Mouse (Mus musculus) kidney, adult 2 months (tissue): ENCODE data around the gene Pdcd7. TPM values are rescaled to one million over a fixed set of nuclear protein-coding genes. Genes with fewer than 3 reads are reported as not detected.
A peak's percentile ranks its signal among the peaks of the same experiment; 100 is the strongest.

Source experiments
- DNase-seq: peaks from one replicate; pipeline ENCODE4 v3.0.0; 2021
- H3K27ac ChIP-seq: fragments of 200-500 bp; 2 replicates; pipeline ENCODE4 v1.5.1; 2012; ENCODE audit warnings: low read depth, low read length, control low read depth, inconsistent platforms; ENCODE audit not compliant: insufficient read depth
- H3K27me3 ChIP-seq: fragments of 200-500 bp; replicated peaks from 2 replicates; pipeline ENCODE4 v1.6.1; 2012; ENCODE audit warnings: mild to moderate bottlenecking, moderate library complexity, low read length, inconsistent platforms; ENCODE audit not compliant: control insufficient read depth, insufficient read depth
- H3K36me3 ChIP-seq: fragments of 200-500 bp; 2 replicates; pipeline ENCODE4 v1.6.1; 2012; ENCODE audit warnings: mild to moderate bottlenecking, moderate library complexity, low read length, inconsistent platforms; ENCODE audit not compliant: control insufficient read depth, insufficient read depth
- H3K4me1 ChIP-seq: fragments of 200-500 bp; 2 replicates; pipeline ENCODE4 v1.6.1; 2011; ENCODE audit warnings: low read length; ENCODE audit not compliant: control insufficient read depth, insufficient read depth
- H3K4me3 ChIP-seq: fragments of 200-500 bp; 2 replicates; pipeline ENCODE4 v1.5.1; 2011; ENCODE audit warnings: mild to moderate bottlenecking, low read depth, low read length, control low read depth; ENCODE audit not compliant: insufficient read depth
- CTCF ChIP-seq: fragments of 200-500 bp; conservative IDR thresholded peaks from 2 replicates; pipeline ENCODE4 v1.5.1; 2011; ENCODE audit warnings: low read depth, mild to moderate bottlenecking, control low read depth, low read length, moderate library complexity, mixed read lengths; ENCODE audit not compliant: insufficient read depth, insufficient read length
- POLR2A ChIP-seq: fragments of 200-500 bp; IDR thresholded peaks from one replicate; pipeline ENCODE4 v1.6.1; 2011; ENCODE audit warnings: low read depth, low read length, control low read depth
- WGBS: fragments of 180-500 bp; shearing (Covaris S2); methylation state at CpG from one replicate; pipeline ENCODE4 v1.1.7; 2018; 5-methylcytosine and 5-hydroxymethylcytosine counted together
- polyA plus RNA-seq: library from polyadenylated mRNA; depleted of rRNA; stranded (reverse); fragments of >200 nt; gene quantifications from 2 replicates; pipeline ENCODE4 v1.2.3, GENCODE M21; 2012

Pdcd7 gene
- polyA plus RNA-seq, 1 experiment = 6.0 TPM

DNA sequence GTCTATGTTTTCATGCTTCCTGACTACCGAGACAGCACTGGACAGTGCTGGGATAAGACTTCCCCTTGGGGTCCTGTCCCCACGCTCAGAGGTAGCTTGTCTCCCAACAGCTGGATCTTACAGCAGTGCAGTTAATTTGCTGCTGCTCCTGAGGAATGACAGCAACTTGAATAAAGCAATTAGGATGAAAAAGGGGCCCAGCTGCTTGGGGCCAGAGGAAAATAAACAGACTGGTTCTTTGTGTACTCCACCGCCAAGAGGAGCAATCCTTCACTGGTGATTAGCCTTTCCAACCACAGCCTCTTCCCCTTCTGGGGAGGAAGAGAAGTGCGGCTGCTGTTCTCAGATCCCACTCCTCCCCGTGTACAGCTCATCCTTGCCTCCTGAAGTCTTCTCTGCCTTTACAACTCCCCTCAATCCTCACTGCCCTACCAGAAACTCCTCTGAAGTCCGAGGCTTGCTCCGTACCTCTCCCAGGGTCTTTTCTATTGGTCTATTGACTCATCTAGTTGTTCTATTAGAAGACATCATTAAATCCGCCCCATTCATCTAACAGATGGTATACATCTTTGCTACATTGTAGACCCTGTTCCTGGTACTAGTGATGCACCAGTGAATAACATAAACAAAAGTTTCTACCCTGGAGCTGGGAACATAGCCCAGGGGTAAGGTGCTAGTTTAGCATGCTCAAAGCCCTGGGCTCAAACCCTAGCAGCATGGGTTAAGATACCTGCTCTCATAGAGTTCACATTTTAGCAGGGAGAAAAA lies 40.7 kb downstream of the Pdcd7 start:
- H3K27ac ChIP-seq = peak overlapping the region; percentile 28
- no peak overlapping the region for H3K4me3 ChIP-seq
- TF ChIP-seq CTCF = 0 out of 2 replicates have a peak, but pooled peaks have one; percentile 19
- TF ChIP-seq POLR2A = no peak
- no peaks in the 10 kb centered on the region for H3K27me3 ChIP-seq
- WGBS = 53% methylated on average over 8 of the region's 8 CpGs
- peaks cover 3% of the 10 kb centered on the region; the same call in 1 of the 2 replicates for H3K4me1 ChIP-seq
- DNase-seq = peak; percentile 42
- H3K36me3 ChIP-seq = no peaks in the 10 kb centered on the region

DNA sequence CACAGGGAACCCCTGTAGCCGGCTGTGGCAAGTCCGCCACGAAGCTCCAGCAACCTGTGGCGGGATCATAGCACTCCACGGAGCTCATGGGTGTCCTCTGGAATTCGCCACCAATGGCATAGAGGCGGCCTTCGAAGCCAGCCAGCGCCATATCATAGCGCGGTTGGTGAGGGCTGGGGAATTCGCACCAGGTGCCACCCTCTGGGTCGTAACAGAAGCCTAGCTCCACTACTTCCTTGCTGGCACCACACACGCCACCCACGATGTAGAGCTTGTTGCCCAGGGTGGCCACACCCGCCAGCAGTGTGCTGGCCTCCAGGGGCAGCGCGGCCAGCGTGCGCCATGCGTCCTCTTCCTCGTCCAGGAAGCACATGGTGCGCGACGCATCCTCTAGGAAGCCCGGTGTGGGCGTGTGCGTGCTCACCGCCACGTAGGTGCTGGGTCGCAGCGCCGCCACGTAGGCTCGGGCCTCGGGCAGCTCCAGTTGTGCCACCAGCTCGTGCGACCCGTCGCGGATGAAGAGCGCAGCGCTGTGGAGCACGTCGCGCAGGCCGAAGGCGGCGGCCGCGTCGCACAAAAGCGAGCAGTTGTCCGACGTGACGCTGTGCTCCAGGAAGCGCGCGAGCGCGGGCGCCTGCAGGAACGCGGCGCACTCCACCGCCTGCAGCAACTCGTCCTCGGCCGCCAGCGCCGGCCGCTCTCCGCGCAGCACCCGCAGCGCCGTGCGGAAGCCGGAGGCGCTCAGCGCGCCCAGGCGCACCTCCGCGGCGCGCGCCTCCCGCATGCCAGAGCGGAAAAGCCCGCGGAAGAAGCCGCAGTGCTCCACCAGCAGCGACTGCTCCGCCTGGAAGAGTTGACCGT lies 45.1 kb downstream of the Pdcd7 start:
- Histone ChIP-seq H3K27ac (no peak overlapping the region), H3K4me1 (peaks cover 3% of the 10 kb centered on the region; the same call in 1 of the 2 replicates), H3K4me3 (peak overlapping the region; percentile 57), H3K36me3 (no peaks in the 10 kb centered on the region), H3K27me3 (no peaks in the 10 kb centered on the region)
- WGBS = 16% methylated on average over 96 of the region's 96 CpGs
- TF ChIP-seq POLR2A (no peak), CTCF (no peak)
- DNase-seq = no peak

DNA sequence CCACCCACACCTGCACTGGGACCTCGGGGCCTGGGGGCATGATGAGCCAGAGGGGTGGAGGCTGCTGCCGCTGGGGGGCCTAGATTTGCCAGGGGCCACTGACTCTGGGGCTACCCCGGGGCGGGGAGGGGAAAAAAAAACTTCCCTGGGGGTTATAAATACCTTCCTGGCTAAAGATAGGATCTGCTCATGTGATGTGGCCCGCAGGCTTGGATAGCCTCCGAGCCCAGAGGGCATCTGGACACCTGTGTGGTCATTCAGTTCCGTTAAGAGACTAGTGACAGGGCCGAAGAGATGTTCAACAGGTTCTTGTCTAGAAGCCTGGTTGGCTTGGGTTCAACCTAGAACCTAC lies 45.7 kb downstream of the Pdcd7 start, which contains the start of gene Kbtbd13:
TSS of gene Kbtbd13 (minus strand) at position 40 of the 352 bp plus-strand sequence.
- DNase-seq = no peak
- H3K27ac ChIP-seq = no peak within 1 kb of the TSS
- 24% methylated on average over 8 of the region's 8 CpGs for WGBS
- no peaks in the 10 kb centered on the region for H3K36me3 ChIP-seq
- no peaks in the 10 kb centered on the region for H3K27me3 ChIP-seq
- H3K4me3 ChIP-seq = peak within 1 kb of the TSS; percentile 57
- H3K4me1 ChIP-seq = peaks cover 3% of the 10 kb centered on the region; the same call in 1 of the 2 replicates
- TF ChIP-seq CTCF = no peak
- no peak for TF ChIP-seq POLR2A

- Histone ChIP-seq H3K27ac (no peak overlapping the region), H3K27me3 (no peaks in the 10 kb centered on the region), H3K36me3 (no peaks in the 10 kb centered on the region), H3K4me3 (no peak overlapping the region), H3K4me1 (peaks cover 3% of the 10 kb centered on the region; the same call in 1 of the 2 replicates)
- 21% methylated on average over 6 of the region's 6 CpGs for WGBS
- DNase-seq = peak; percentile 78
- TF ChIP-seq CTCF = peak; percentile 85
- TF ChIP-seq POLR2A = no peak
These were observed 46.9 kb downstream of the Pdcd7 start for GRCm38 (mm10) chr9:65392638-65393364.

DNA sequence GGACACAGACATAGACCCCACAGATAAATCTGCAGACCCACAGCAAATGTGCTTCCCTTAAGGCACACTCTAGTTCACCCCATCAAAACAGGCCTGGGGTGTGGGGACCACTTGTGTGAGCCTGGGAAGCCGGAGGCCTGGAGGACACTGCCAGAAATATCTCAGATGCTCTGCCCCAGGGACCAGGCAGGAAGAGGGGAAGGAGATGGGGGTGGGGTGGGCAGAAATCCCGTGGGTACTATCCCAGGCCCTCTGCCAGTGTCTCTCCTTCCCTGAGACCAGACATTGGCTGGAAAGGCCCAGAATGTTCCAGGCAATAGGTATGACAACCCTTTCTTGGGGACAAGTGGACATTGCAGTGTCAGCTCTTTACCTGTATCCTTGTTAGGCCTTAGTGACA lies 47.7 kb downstream of the Pdcd7 start:
- WGBS = 35% methylated on average over 2 of the region's 2 CpGs
- H3K36me3 ChIP-seq = no peaks in the 10 kb centered on the region

DNA sequence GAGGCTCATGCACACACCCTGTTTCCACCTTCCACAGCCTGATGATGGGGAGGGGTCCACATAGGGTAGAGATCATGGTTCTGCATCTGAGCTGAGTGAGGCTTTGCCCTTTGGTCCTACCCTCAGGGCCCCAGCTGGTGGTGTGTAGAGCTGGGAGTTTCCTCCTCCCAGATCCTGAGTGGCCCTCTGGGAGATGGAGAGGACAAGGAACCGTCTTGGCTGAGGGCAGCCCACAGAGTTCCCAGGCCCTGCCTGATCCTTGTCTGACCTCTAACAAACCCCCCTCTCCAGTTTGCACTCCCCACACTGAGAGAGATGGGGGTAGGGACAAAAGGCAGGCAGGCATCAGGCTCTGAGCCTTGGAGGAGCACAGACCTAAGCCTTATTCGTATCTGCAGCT lies 48.5 kb downstream of the Pdcd7 start:
- H3K4me1 ChIP-seq = peaks cover 3% of the 10 kb centered on the region; the same call in 1 of the 2 replicates
- no peak overlapping the region for H3K27ac ChIP-seq
- TF ChIP-seq CTCF = no peak
- WGBS = 52% methylated on average over 2 of the region's 2 CpGs
- H3K36me3 ChIP-seq = no peaks in the 10 kb centered on the region
- H3K27me3 ChIP-seq = no peaks in the 10 kb centered on the region
- DNase-seq = no peak
- H3K4me3 ChIP-seq = no peak overlapping the region

More for the DNA sequence above, 47.7 kb downstream of the Pdcd7 start:
- no peak overlapping the region for H3K27ac ChIP-seq
- peaks cover 3% of the 10 kb centered on the region; the same call in 1 of the 2 replicates for H3K4me1 ChIP-seq
- no peak overlapping the region for H3K4me3 ChIP-seq
- H3K27me3 ChIP-seq = no peaks in the 10 kb centered on the region
- DNase-seq = no peak
- no peak for TF ChIP-seq CTCF
- TF ChIP-seq POLR2A = no peak
